ENCODE assay signal across 9 mouse cellular contexts in the genomic region with DNA sequence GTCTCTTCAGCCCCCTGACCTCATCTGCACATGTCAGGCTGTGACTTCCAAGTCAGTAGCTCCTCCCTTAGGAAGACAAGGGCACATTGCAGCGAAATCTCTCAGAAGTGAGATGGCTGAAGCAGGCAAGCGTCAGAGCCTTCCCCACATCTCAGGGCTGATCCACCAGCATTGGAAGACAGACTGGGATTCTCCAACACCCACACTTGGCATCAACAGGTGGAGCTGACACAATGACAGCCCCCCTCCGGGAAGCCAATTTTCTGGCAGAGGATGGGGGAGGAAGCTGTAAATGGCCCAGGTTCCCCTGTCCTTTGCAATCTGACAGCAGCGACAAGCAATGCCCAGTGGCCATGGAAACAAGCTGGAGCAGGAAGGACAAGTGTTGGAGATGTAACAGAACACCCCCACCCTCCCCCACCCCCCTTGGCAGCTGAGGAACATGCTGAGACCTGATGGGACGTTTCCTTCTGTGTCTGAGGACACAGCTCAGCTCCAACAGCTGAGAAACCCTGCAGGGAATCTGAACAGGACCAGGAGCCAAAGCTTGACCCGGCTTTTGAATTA. TPM values are rescaled to one million over a fixed set of nuclear protein-coding genes. Genes with fewer than 3 reads are reported as not detected.
A peak's percentile ranks its signal among the peaks of the same experiment; 100 is the strongest.
DNase-seq lines count a peak whose midpoint lies in the region; ATAC-seq lines count a peak whose summit lies in the region.
"Had no signal": no experiment of that assay in that cellular context is flagged by ENCODE, and none has a peak within 500 bp of the region (broad histone marks: within the 10 kb centered on the region; RNA-seq: fewer than 3 reads in every experiment).

No protein-coding gene starts in this region.

- H3K27ac ChIP-seq in limb, embryonic 11.5 days (replicated peaks; ENCODE audit: low read depth, low read length) = no peak overlapping the region
- no peak overlapping the region for H3K27ac ChIP-seq in limb, embryonic 10.5 days

- H3K4me3 ChIP-seq in limb, embryonic 11.5 days (ENCODE audit: low read depth, low read length) = no peak overlapping the region
- no peak overlapping the region for H3K4me3 ChIP-seq in limb, embryonic 10.5 days

- no peak overlapping the region for H3K4me2 ChIP-seq in limb, embryonic 11.5 days (ENCODE audit: low read depth, severe bottlenecking)

- DNase-seq in embryo, embryonic 10 days (ENCODE audit: low spot score) = peak; percentile 25
- DNase-seq in embryo, embryonic 9.5 days (ENCODE audit: extremely low spot score) = no peak
- DNase-seq in limb, embryonic 11.5 days (ENCODE audit: low spot score) = peak; percentile 29
- no peak for DNase-seq in limb, embryonic 10.5 days (ENCODE audit: low spot score)
- peak; percentile 69 to 72 for DNase-seq in frontal cortex, postnatal 36 days (ENCODE audit: low spot score in 2 of 2)
- DNase-seq in right cerebral cortex, adult 18-20 months = peak; percentile 70
- no peak for DNase-seq in c-Kit-positive CD71-positive TER-119-positive erythroid progenitor cells, embryonic 14.5 days (ENCODE audit: low spot score)
- DNase-seq in spleen, postnatal 36 days (ENCODE audit: low spot score in 2 of 2) = no peak

- H3K4me1 ChIP-seq in limb, embryonic 11.5 days (ENCODE audit: control insufficient read depth, insufficient read depth, low read length) = peaks cover 3% of the 10 kb centered on the region; the same call in 1 of the 2 replicates
- H3K4me1 ChIP-seq in limb, embryonic 10.5 days = peaks cover 25% of the 10 kb centered on the region

- H3K9me3 ChIP-seq in limb, embryonic 11.5 days (ENCODE audit: control insufficient read depth, low read length) = no peaks in the 10 kb centered on the region
- no peaks in the 10 kb centered on the region for H3K9me3 ChIP-seq in limb, embryonic 10.5 days (replicated peaks)

- WGBS in limb, embryonic 11.5 days = 29% methylated on average over 6 of the region's 6 CpGs
- 32% methylated on average over 6 of the region's 6 CpGs for WGBS in limb, embryonic 10.5 days

- H3K36me3 ChIP-seq in limb, embryonic 11.5 days (ENCODE audit: control insufficient read depth, insufficient read depth, low read length) = no peaks in the 10 kb centered on the region
- no peaks in the 10 kb centered on the region for H3K36me3 ChIP-seq in limb, embryonic 10.5 days

- no peaks in the 10 kb centered on the region for H3K27me3 ChIP-seq in limb, embryonic 11.5 days (ENCODE audit: control insufficient read depth, insufficient read depth, low read length)
- H3K27me3 ChIP-seq in limb, embryonic 10.5 days (ENCODE audit: low read depth, poor library complexity, severe bottlenecking) = no peaks in the 10 kb centered on the region

- no peak overlapping the region for H3K9ac ChIP-seq in limb, embryonic 11.5 days (ENCODE audit: low read length)

- no peak for ATAC-seq in limb, embryonic 11.5 days (ENCODE audit: insufficient number of reproducible peaks, low FRiP score, low TSS enrichment, low read depth)

RNA-seq across cellular contexts. Expression of a gene that starts 41.0 kb away (rescaled TPM):
- not detected in 2 replicates for polyA plus RNA-seq in limb, embryonic 11.5 days (2014; fragmentation: Nextera tagmentation; extraction: Ambion mirVana)
- polyA plus RNA-seq in limb, embryonic 10.5 days (2016; fragmentation: Nextera tagmentation; extraction: Ambion mirVana) = not detected in 2 replicates
- polyA plus RNA-seq: neural tube, embryonic 14.5 days had no signal

RNA-seq across cellular contexts. Expression of a gene that starts 41.6 kb away (rescaled TPM):
- 0.27 and 0.69 TPM in 2 replicates for polyA plus RNA-seq in limb, embryonic 11.5 days (2014; fragmentation: Nextera tagmentation; extraction: Ambion mirVana)
- polyA plus RNA-seq in limb, embryonic 10.5 days (2016; fragmentation: Nextera tagmentation; extraction: Ambion mirVana) = 0.14 and 0.49 TPM in 2 replicates

Comparison
In these comparisons a context has a peak if more than half of its experiments do, and no peak if none do; other contexts are left out.
1. DNase-seq: peak in embryo, embryonic 10 days (single experiment), limb, embryonic 11.5 days (single experiment), frontal cortex, postnatal 36 days (2 of 2) and right cerebral cortex, adult 18-20 months (single experiment); none in embryo, embryonic 9.5 days (single experiment), limb, embryonic 10.5 days (single experiment), c-Kit-positive CD71-positive TER-119-positive erythroid progenitor cells, embryonic 14.5 days (single experiment) and spleen, postnatal 36 days (0 of 2).